Mouse (Mus musculus) heart, embryonic 14.5 days (tissue): ENCODE data around the gene Tpi1. TPM values are rescaled to one million over a fixed set of nuclear protein-coding genes. Genes with fewer than 3 reads are reported as not detected.
"Not testable (repeated sequence)": the region's sequence is repeated elsewhere in the genome, so short reads cannot be mapped to it uniquely, and the experiment has no call there.

Experiments used
- ATAC-seq: fragments of 200-750 bp; cut with Nextera tagmentation; 2 replicates; pipeline ENCODE4 v1.8.0; 2017; ENCODE audit warnings: low read depth, moderate TSS enrichment; ENCODE audit not compliant: insufficient number of reproducible peaks, insufficient read depth, low FRiP score
- H3K27ac ChIP-seq, 2 experiments: fragments of 200-500 bp in 1 of 2; fragments of 300-500 bp in 1 of 2; sonication (generic) in 1 of 2; replicated peaks in 1 of 2; 2 replicates each; pipeline ENCODE4 v1.5.1; 2012 to 2014; ENCODE audit warnings: low read depth in 2 of 2, low read length in 2 of 2, control low read depth in 1 of 2, mild to moderate bottlenecking in 1 of 2, mixed read lengths in 1 of 2; ENCODE audit not compliant: control insufficient read depth in 1 of 2, insufficient read depth in 1 of 2
- H3K27me3 ChIP-seq: fragments of 300-500 bp; sonication (generic); 2 replicates; pipeline ENCODE4 v1.6.1; 2014; ENCODE audit warnings: mild to moderate bottlenecking, low read length, control low read depth; ENCODE audit not compliant: control insufficient read depth, insufficient read depth
- H3K36me3 ChIP-seq: fragments of 300-500 bp; sonication (generic); 2 replicates; pipeline ENCODE4 v1.6.1; 2014; ENCODE audit warnings: mild to moderate bottlenecking, control low read depth, low read length, mixed read lengths; ENCODE audit not compliant: control insufficient read depth, insufficient read depth
- H3K4me1 ChIP-seq, 2 experiments: fragments of 200-500 bp in 1 of 2; fragments of 300-500 bp in 1 of 2; sonication (generic) in 1 of 2; 2 replicates each; pipeline ENCODE4 v1.6.1; 2012 to 2014; ENCODE audit warnings: low read length in 2 of 2, control low read depth in 1 of 2, mixed read lengths in 1 of 2; ENCODE audit not compliant: control insufficient read depth in 2 of 2, insufficient read depth in 2 of 2
- H3K4me2 ChIP-seq: fragments of 300-500 bp; sonication (generic); 2 replicates; pipeline ENCODE4 v1.6.1; 2014; ENCODE audit warnings: mild to moderate bottlenecking, low read length
- H3K4me3 ChIP-seq, 2 experiments: fragments of 200-500 bp in 1 of 2; fragments of 300-500 bp in 1 of 2; sonication (generic) in 1 of 2; 2 replicates each; pipeline ENCODE4 v1.5.1; 2012 to 2014; ENCODE audit warnings: low read length in 2 of 2, mild to moderate bottlenecking in 2 of 2, control low read depth in 1 of 2, low read depth in 1 of 2, moderate library complexity in 1 of 2; ENCODE audit not compliant: control insufficient read depth in 1 of 2, insufficient read depth in 1 of 2
- H3K9ac ChIP-seq: fragments of 300-500 bp; sonication (generic); 2 replicates; pipeline ENCODE4 v1.6.1; 2014; ENCODE audit warnings: mild to moderate bottlenecking, low read length
- H3K9me3 ChIP-seq: fragments of 300-500 bp; sonication (generic); 2 replicates; pipeline ENCODE4 v1.6.1; 2016; ENCODE audit warnings: low read length, control low read depth; ENCODE audit not compliant: control insufficient read depth
- WGBS: fragments of 180-500 bp; shearing (Covaris S2); extraction: QIAGEN DNeasy Blood & Tissue Kit; methylation state at CpG from one replicate; pipeline ENCODE4 v1.1.7; 2014; 5-methylcytosine and 5-hydroxymethylcytosine counted together
- polyA plus RNA-seq: library from polyadenylated mRNA; unstranded; fragments of >200 nt; fragmentation: Nextera tagmentation; extraction: Ambion mirVana; gene quantifications from 2 replicates; pipeline ENCODE4 v1.2.1, GENCODE M21; 2014

The Tpi1 gene
- polyA plus RNA-seq, 1 experiment from 2014 or later = 1,545 TPM

DNA sequence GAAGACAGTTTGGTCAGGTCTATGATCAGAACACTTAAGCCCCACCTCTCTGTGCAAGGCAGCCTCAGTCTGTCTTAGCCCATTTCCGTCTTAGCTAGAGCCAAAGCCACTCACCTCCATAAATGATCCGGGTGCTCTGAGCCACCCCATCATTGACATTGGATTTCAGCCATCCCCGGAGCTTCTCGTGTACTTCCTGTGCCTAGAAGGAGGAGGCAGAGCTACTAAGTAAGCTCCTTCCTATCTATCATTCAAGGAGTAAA, 2.8 kb downstream of the Tpi1 start:
- no peak for ATAC-seq
- no peaks in the 10 kb centered on the region for H3K9me3 ChIP-seq
- H3K4me2 ChIP-seq = peak overlapping the region; percentile 74; the same call in 1 of the 2 replicates
- peaks cover 23 to 51% of the 10 kb centered on the region in 2 experiments for H3K4me1 ChIP-seq
- 0 out of 4 replicates have a peak overlapping the region, but pooled peaks of 1 of the 2 experiments have one; percentile 99 for H3K27ac ChIP-seq
- peaks cover 42% of the 10 kb centered on the region for H3K36me3 ChIP-seq
- no peaks in the 10 kb centered on the region for H3K27me3 ChIP-seq
- WGBS = 54% methylated on average over 4 of the region's 4 CpGs
- H3K4me3 ChIP-seq = no peak overlapping the region
- no peak overlapping the region; the same call in 1 of the 2 replicates for H3K9ac ChIP-seq

DNA sequence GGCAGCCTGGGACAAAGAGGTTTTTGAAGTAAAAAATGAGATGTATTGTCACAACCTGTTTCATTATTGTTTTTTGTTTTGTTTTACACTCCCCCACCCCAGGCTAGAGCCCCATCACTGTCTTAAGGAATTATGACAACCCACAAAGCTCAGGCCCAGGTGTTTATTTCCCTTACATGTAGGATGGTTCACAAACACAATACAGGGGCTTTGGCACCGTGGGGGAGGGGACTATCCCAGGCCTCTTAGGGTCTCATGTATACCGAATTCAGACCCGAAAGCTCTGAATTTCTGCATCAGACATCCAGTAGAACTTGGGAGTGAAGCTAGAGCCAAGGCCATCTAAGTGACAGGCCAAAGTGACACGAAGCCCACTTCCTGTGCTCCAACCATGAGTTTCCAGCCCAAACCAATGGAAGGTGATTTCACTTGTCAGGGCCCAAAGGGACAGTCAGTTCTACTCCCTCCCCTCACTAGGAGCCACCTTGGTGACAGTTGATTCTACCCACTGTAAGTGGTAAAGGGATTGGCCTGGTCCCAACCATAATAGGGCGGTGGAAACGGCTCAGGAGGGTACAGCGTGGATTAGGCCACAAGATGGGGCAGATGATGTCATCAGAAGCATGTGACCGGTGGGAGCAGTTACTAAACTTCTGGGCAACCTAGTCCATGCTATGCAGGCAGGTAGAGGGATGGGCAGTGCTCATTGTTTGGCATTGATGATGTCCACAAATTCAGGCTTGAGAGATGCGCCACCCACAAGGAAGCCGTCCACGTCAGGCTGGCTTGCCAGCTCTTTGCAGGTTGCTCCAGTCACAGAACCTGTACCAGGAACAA, 3.3 kb downstream of the Tpi1 start:
- H3K4me3 ChIP-seq, H3K9ac ChIP-seq, H3K9me3 ChIP-seq, ATAC-seq, H3K27me3 ChIP-seq: not testable (repeated sequence)
- Histone ChIP-seq H3K4me1 (peaks cover 27 to 57% of the 10 kb centered on the region in 2 experiments), H3K27ac (peak overlapping the region in 1 of 2 experiments; percentile 96; a peak in 2 of 4 replicates), H3K4me2 (peak overlapping the region; percentile 98; the same call in 1 of the 2 replicates), H3K36me3 (peaks cover 38% of the 10 kb centered on the region)
- 72% methylated on average over 11 of the region's 11 CpGs for WGBS

DNA sequence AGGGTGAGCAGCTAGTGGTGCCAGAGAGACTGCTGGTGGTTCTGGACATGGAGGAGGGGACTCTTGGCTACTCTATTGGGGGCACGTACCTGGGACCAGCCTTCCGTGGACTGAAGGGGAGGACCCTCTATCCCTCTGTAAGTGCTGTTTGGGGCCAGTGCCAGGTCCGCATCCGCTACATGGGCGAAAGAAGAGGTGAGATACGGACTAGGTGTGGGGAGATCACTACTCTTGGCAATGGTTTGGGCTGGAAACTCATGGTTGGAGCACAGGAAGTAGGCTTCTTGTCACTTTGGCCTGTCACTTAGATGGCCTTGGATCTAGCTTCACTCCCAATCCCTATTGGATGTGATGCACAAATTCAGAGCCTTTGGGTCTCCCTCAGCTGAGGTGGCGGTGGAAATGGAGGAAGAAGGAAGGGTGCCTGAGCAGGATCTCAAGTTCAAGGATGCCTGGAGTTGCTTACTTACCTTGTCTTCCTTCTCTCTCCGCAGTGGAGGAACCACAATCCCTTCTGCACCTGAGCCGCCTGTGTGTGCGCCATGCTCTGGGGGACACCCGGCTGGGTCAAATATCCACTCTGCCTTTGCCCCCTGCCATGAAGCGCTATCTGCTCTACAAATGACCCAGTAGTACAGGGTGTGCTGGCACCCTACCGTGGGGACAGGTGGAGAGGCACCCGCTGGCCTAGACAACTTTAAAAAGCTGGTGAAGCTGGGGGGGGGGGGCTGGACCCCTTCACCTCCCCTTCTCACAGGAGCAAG, 4.1 kb downstream of the Tpi1 start:
- ATAC-seq = 0 out of 2 replicates have a peak, but pooled peaks have one; percentile 0
- H3K36me3 ChIP-seq = peaks cover 30% of the 10 kb centered on the region
- no peaks in the 10 kb centered on the region for H3K27me3 ChIP-seq
- peak overlapping the region; percentile 68 to 76 for H3K4me3 ChIP-seq
- peak overlapping the region; percentile 31 to 96 for H3K27ac ChIP-seq
- H3K4me1 ChIP-seq = peaks cover 27 to 62% of the 10 kb centered on the region in 2 experiments
- H3K4me2 ChIP-seq = peak overlapping the region; percentile 98
- H3K9me3 ChIP-seq = no peaks in the 10 kb centered on the region
- WGBS = 37% methylated on average over 14 of the region's 14 CpGs
- H3K9ac ChIP-seq = peak overlapping the region; percentile 91

DNA sequence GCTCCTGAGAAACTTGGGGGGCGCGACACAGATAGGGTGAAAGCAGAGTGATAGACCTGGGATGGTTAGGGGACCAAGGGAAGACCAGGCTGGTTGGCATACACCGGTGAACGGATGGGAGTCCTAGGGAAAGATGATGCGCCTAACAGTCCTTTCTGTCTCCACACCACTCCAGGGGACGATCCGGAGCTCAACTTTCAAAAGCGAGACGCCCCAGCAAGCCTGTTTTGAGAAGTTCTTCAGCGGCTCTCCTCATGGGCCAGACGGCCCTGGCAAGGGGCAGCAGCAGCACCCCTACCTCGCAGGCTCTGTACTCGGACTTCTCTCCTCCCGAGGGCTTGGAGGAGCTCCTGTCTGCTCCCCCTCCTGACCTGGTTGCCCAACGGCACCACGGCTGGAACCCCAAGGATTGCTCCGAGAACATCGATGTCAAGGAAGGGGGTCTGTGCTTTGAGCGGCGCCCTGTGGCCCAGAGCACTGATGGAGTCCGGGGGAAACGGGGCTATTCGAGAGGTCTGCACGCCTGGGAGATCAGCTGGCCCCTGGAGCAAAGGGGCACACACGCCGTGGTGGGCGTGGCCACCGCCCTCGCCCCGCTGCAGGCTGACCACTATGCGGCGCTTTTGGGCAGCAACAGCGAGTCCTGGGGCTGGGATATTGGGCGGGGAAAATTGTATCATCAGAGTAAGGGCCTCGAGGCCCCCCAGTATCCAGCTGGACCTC, 4.9 kb downstream of the Tpi1 start:
- peak overlapping the region; percentile 91 for H3K9ac ChIP-seq
- peak; percentile 42 for ATAC-seq
- under 1% methylated on average over 35 of the region's 35 CpGs for WGBS
- H3K27ac ChIP-seq = peak overlapping the region; percentile 92 to 96
- H3K27me3 ChIP-seq = no peaks in the 10 kb centered on the region
- peak overlapping the region; percentile 98 for H3K4me2 ChIP-seq
- peaks cover 29% of the 10 kb centered on the region for H3K36me3 ChIP-seq
- H3K4me1 ChIP-seq = peaks cover 22 to 54% of the 10 kb centered on the region in 2 experiments
- no peaks in the 10 kb centered on the region for H3K9me3 ChIP-seq
- peak overlapping the region; percentile 68 to 76 for H3K4me3 ChIP-seq

DNA sequence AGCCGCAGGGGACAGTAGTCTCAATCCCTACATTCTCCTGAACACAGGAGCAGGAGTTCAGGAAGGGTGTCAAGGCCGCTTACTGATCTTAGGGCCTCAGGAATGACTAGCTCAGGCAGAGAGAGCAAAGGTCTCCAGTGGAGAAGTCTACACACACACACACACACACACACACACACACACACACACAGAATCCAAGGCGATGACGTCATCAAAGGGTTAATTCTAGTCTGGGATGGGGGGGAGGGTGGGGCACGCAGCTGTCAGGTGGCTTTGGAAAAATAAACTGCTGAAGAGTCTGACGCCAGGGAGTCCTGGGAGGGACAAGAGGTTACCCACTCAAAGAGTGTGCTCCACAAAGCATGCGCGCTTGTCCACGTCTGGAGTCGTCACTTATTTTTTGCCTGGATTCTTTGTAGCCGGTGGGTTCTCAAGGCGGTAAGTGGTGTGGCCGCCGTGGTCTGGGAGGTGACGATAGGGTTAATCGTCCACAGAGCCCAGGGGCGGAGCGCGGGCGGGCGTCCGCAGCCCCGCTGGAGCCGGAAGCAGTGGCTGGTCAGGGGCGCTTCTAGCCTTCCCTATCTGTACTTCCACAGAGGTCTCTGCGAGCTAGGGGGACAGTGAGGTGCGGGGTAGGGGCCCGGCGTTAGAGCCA, 5.6 kb downstream of the Tpi1 start, which contains the start of gene Spsb2:
Gene Spsb2, plus strand, starts transcription at position 304 of the 655 bp plus-strand sequence.
- Histone ChIP-seq H3K36me3 (peaks cover 29% of the 10 kb centered on the region), H3K27ac (peak within 1 kb of the TSS; percentile 92 to 96), H3K4me3 (peak within 1 kb of the TSS; percentile 68 to 76), H3K9ac (peak within 1 kb of the TSS; percentile 91), H3K9me3 (no peaks in the 10 kb centered on the region), H3K4me2 (peak within 1 kb of the TSS; percentile 98), H3K4me1 (peaks cover 21 to 53% of the 10 kb centered on the region in 2 experiments), H3K27me3 (no peaks in the 10 kb centered on the region)
- peak; percentile 55 for ATAC-seq
- 3% methylated on average over 29 of the region's 29 CpGs for WGBS

DNA sequence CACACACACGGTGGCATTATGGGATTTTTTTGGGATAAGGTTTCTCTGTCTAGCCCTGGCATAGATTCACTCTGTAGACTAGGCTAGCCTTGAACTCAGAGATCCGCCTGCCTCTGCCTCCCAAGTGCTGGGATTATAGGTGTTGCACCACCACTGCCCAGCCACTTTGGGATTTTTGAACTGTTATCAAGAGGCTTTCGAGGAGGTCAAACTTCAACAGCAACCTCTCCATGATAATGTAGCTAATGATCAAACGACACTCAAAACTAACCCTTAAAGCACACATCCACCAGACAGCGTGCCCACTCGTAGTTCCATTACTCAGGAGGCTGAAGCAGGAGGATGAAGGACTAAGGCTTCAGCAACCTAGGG, 6.1 kb downstream of the Tpi1 start:
- H3K36me3 ChIP-seq = peaks cover 29% of the 10 kb centered on the region
- 62% methylated on average over 6 of the region's 6 CpGs for WGBS
- H3K4me3 ChIP-seq = peak overlapping the region in 1 of 2 experiments; percentile 68; a peak in 2 of 4 replicates
- no peaks in the 10 kb centered on the region for H3K9me3 ChIP-seq
- peaks cover 21 to 53% of the 10 kb centered on the region in 2 experiments for H3K4me1 ChIP-seq
- H3K9ac ChIP-seq = peak overlapping the region; percentile 91
- no peaks in the 10 kb centered on the region for H3K27me3 ChIP-seq
- no peak for ATAC-seq
- H3K27ac ChIP-seq = peak overlapping the region; percentile 92 to 96
- H3K4me2 ChIP-seq = peak overlapping the region; percentile 98
